Mouse (Mus musculus): ENCODE results near the gene Snx11.
"Not testable (repeated sequence)": the region's sequence is repeated elsewhere in the genome, so short reads cannot be mapped to it uniquely, and the experiment has no call there.

Gene Snx11

DNA sequence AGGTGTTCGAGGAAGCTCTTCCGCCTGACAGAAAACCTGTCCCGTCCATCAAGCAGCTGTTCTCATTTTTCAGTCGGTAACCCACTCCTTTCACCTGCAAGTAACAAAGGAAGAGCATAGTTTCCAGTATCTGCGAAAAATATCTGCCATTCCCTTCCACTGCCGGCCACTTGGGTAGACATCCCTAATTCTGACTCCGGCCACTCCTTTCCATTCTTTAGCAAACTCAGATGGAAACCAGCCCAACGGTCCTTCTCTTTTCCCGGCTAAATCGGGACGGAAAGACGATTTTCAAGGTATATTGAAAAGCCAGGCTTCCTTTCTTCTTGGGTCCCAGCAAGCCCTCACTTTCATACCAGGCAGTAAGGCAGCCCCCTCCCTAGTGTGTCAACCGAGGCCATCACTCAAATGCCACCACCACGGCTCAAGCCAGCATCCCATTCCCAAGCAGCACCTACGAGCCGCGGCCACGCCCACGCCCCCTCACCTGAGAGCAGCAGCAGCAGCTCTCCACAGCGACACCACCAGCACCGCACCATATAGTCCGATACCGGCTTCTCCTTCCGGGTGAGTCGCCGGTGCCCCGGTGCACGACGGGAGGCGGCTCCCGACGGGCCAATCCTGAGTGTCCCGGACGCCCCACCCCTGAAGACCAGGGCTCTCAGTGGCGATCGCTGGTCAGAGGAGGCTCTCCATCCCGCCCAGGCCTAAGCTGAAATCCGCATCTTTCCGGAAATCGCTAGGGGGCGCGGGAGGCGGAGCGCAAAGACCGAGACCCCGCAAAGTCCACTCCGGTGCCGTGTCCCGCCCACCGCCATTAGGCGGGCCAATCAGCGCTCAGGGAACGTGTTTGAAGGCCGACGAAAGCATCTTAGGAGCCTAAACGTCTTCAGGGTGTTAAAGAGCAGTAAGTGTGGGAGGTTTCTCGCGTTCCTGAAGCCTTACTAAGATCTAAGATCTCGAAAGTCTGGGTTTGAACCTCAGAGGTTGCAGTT, at the start of gene Snx11:
Gene Snx11 (minus strand): TSS at position 592 of the 995 bp plus-strand sequence.
- peak; percentile 98 for DNase-seq (ENCODE audit: low read depth, low spot score)

DNA sequence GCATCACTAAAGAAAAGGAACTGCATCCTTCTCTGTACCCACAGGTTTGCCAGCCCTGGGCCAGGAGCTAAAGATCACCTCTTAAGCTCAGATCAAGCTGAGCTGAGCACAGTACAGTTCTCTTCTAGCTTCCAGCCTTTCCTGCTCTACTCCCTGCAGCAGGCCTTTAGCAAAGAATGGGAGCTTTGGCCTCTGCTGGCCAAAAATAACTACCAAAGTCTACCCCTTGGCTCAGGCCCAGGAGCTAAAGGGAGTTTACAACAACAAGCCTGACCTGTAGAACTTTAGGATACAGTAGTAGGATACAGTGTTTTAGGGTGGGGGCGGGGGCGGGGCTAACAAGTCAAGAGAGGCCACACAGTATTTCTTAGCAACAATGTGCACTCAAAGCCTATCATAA, 49.1 kb upstream of the Snx11 start:
- DNase-seq (ENCODE audit: low read depth, low spot score): no peak

DNA sequence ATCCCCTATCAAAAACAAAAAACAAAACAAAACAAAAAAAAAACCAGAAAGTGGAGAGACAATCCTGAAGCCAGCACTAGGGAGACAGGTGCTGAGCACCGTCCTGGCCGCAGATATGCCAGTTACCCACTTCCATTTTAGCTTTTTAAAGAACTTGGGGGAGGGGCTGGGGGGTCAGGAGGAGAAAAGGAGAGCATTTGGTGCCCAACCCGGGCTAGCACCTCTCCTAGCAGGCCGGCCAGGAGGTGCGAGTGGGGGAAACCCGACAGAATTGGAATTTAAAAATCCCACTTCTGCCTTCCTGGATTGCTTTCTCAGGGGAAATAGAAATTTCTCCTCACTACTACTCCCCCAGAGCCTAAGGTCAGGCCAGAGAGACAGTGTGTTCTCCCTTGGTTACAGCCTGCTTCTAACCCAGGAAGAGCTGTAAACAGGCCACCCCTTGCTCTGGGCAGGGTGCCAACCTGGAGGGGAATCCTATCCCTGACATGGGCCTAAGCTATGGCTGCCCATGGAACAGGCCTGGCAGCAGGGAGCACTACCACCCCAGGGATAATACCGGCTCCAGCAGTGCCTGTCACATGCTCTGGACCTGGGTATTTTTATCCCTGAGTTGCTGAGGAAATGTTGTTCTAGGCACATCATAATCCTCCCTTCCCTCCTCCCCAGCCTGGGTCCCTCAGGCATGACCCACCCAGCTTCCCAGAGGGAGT, 47.6 kb upstream of the Snx11 start:
- no peak for DNase-seq (ENCODE audit: low read depth, low spot score)

DNA sequence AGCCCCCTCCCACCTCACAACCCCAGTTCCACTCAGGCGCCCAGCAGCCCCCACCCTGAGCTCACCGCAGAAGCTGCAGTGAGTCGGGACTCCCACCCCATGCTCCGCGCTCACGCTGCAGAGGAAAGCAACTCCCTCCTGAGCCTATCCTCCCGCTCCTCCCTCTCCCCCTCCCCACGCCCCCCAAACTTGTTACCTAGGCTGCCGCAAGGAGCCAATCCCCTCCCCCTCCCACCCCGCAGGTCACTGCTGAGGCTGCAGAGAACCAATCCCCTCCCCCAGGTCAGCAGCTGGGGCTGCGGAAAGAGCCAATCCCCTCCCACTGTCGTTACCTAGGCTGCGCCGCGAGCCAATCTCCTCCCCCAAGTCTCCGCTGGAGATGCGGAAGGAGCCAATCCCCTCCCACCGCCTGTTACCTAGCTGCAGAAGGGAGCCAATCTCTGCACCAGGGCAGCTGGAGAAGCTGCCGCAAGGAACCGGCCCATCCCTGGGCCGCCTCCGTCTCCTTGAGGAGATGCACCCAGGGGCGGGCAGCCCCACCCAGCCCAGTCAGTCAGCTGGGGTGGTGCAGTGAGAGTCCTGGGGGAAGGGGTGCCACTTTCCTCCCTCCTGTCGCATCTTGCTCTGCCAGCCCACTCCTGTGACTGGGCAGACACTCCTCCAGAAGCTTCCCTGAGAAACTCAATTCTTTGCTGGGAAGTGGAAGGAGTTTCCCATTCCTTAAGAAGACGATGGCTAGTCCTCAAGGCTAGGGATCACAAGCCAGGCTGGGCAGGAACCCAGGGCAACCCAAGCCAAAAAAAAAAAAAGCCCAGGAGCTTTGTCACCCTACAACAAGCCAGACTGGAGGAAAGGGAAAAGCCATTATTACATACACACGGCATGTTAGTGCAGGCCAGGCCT, 46.8 kb upstream of the Snx11 start:
- peak; percentile 97 for DNase-seq (ENCODE audit: low read depth, low spot score)

DNA sequence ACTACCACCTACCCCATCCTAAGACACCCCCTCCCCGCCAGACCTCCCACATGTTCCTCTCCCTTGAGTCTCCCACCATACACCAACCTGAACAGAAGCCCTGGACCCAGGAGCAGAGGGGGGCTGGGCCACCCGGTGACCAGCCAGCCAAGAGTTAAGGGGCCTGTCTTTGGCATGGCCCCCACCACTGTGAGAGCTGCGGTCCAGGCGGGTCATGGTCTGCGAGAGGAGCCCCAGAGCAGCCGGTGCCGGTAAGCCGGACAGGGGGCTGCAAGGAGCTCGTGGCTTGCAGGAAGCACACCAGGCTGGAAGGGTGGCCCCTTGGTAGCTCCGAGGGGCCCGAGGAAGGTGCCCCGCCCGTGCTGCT, 46.1 kb upstream of the Snx11 start:
- DNase-seq (ENCODE audit: low read depth, low spot score): no peak

DNA sequence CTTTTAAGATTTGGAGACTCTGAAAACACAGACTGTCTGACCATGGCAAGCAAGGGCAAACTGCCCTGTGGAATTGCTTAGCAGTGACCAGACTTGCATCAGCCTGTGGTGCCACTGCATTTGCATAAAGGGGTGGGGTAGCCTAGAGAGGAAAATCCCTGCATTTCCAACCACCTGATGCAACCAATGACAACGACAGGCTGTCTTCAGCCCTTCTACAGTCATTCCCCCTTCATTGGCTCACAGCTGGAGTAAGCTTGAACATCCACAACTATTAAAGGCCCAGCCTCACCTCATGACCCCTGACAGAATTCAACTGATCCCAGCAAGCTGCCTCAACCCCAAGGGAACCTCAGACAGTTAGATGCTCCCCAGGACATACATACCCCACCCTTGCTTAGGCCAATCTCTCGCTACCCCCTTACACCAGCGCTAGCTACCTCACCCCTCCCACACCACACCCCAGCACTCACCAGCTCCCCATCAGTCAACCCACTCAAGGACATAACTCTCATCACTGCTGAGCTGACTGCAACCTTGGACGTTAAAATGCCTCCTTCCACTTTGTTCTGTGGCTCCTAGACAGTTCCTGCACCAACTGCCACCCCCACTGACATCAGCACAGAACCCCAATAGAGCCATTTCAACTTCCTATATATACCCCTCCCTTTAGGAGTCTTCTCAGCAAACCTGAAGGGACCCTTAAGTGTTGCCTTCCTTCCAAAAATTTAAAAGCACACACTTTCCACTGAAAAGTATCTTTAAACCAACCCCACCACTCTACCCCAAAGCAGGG, 45.5 kb upstream of the Snx11 start:
- no peak for DNase-seq (ENCODE audit: low read depth, low spot score)

DNA sequence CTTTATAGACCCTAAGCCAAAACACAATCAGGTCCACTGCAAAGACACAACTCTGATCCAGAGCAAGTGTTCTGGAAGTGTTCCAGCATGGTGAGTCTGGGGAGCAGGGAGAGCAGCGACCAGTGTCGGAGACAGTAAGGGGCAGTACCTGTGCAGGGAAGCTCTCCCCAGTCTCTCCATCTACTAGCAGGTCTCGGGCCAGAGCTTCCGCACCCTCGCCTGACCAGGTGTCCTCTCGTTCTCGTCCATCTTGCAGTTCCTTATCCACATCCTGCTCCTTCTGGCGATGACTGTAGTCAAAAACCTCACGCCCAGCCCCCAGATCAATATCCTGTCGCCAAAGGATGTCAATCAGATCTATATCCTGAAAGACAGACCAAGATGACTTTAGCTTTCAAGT, 44.6 kb upstream of the Snx11 start:
- DNase-seq (ENCODE audit: low read depth, low spot score): no peak

DNA sequence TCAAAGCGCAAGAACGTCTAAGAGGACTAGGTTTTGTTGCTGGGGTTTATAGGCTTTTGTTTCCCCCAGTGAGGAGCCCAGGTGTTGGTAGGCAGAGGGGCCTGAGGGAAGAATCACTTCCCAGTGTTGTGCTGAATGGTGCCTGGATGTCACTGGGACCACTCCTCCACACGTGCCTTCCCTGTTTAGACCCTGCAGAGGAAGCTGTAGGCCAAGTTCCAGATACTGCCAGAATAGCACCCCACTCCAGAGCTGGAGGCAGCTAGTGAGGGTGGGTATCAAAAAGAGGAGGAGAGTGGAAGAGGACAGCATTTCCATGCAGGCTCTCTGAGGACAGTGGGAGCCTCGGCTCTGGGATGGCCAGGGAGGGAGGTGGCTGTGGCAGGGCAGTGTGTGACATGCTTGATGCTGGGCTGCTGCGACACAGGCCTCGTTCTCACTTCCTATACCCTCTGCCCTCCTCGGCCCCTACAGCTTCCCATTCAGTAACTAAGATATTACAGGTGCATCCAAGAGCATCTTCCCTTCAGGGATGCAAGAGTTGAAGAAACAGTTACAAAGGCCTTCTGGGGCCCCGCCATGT, 40.9 kb upstream of the Snx11 start:
- DNase-seq (ENCODE audit: low read depth, low spot score): no peak

DNA sequence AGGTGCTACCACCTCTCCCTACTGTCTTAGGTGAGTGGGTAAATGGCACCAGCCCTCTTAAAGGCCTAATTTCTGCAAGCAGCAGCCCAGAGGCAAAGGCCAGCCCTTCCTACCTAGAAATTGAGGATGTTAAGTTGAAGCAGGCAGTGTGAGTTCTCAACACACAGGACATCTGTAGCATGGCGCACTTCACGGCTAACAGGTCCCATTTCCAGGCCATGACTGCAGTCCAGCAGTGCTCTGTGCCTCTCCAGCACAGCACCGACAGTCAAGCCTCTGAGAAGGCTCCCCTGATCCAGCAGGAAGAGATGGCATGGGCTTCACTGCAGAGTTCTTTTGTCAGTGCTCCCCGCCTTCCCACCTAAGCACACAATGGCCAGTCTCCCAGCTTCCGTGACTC, 39.6 kb upstream of the Snx11 start:
- DNase-seq (ENCODE audit: low read depth, low spot score): no peak

DNA sequence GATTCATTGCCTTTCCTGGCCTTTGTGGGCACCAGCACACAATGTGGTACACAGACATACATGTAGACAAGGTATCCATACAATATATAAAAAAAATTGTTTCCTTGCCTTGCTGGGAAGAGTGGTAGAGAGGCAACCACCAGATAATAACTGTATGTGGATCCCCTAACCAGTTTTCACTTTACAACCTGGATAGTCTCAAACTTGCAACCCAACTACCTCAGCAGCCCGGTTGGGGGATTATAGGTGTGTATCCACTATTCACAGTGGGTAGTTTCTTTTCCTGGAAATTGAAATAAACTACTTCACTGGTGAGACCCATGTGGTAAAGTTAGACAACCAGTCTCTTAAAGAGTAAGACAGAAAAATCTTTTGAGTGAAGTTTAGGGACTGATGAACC, 39.1 kb upstream of the Snx11 start:
- DNase-seq (ENCODE audit: low read depth, low spot score): no peak

DNA sequence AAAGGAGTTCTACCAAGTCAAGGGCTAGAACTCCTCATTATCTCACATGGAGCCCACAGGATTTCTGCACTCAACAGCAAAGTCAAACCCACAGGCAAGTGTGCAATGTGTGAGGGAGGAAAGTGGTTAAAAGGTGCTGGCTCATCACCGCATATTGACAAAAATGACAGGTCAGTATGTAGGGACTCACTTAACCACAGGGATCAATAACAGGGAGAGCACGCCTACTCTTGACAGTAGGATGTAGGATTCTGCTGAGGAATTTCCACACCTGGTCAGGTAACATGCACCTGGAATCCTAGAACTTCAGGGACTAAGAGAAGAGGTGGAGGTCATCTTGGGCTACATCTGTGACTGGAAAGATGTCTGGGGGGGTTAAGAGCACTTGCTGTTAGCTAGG, 38.5 kb upstream of the Snx11 start:
- no peak for DNase-seq (ENCODE audit: low read depth, low spot score)

DNA sequence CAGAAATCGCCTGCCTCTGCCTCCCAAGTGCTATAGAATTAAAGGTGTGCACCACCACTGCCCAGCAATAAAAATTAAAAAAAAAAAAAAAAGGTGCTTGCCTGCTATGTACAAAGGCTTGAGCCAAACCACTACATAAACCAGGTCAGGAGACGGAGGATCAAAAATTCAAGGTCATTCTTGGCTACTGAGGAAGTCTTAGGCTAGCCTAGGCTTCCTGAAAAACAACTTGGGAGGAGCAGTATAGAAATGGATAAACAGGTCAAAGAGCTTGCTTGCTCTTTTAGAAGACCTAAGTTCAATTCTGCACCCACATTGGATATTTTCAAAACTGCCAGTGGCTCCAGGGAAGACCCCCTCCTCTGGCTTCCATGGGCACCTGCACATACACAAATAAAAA, 37.1 kb upstream of the Snx11 start:
- DNase-seq (ENCODE audit: low read depth, low spot score): no peak

DNA sequence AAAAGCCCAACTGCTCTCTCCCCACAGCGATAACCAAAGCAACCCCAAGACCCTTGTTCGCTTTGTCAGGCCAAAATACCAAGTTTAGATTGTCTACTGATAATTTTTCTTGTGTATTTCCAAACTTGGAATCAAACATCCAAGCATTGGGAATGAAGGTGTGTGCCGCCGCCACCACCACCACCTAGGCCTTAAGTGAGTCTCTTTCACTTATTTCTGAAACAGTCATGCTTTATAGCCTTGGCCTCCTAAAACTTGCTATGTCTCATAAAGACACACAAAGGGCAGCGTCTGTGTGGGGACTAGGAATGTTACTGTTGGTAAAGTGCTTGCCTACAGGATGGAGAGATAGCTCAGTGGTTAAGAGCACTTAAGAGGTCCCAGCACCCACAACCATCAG, 36.6 kb upstream of the Snx11 start:
- DNase-seq (ENCODE audit: low read depth, low spot score): no peak

DNA sequence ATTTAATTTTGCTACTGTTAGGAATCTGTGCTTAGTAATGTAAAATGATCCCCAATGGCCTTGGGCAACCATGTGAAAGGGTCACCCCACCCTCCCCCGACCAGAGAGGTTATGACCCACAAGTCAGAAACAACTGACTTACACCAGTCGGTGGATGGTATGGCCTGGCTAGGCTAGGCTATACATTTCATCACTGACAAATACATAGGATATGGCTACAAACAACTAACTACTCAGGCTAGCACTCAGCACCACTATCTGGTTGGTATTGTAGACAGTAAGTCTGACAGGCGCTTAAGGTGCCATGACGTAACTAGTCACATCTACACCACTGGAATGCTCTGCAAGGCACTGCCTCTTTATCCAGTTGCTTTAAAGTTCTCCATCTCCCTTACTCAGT, 36.1 kb upstream of the Snx11 start:
- DNase-seq (ENCODE audit: low read depth, low spot score): no peak

DNA sequence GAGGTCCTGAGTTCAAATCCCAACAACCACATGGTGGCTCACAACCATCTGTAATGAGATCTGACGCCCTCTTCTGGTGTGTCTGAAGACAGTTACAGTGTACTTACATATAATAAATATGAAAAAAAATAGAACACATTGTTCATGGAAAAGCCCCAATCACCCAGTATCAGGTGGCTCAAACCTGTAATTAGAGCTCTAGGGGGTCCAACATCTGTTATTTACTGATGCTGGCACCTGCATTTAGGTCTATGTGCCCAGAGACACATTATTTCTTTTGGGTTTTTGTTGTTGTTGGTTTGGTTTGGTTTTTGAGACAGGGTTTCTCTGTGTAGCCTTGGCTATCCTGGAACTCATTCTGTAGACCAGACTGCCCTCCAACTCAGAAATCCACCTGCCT, 33.8 kb upstream of the Snx11 start:
- not testable (repeated sequence) for DNase-seq (ENCODE audit: low read depth, low spot score)

DNA sequence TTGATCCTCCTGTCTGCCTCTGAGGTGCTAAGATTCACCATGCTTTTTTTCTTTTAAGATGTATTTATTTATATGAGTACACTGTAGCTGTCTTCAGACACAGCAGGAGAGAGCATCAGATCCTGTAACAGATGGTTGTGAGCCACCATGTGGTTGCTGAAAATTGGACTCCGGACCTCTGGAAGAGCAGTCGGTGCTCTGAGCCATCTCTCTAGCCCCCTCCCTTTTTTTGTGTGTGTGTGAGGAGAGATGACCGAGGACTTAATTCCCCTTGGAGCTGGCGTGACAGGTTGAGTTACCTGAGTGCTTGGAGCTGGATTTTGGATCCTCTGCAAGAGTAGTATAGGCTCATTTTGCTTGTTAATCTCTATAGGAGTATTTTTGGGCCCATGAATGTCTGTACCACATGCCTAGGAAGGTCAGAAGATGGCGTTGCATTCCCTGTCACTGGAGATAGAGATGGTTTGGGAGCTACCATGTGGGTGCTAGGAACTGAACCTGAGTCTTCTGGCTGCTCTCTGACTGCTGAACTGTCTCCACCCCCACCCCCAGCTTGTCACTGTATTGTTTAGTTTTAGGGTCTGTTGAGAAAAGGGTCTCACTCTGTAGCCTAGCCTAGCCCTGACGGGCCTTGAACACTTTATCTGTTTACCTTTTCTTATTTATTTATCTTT, 32.3 kb upstream of the Snx11 start:
- DNase-seq (ENCODE audit: low read depth, low spot score): no peak

DNA sequence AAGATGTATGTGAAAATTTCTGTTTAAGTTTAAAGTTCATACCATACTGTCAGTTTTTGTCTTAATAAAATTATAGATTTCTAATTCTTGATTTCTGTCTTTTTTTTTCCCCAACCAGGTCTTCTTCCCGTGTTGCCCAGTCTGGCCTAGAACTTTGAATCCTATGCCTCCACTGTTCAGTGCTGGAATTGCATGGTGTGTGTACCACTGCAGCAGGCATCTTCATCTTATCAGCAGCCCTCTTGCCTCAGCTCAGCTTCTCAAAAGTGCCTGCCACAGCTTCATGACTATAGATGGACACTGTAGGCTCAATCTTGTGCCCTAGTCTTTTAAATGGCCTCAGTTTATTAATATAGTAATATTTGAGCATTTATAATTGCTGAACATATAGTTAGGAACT, 30.7 kb upstream of the Snx11 start:
- no peak for DNase-seq (ENCODE audit: low read depth, low spot score)

DNA sequence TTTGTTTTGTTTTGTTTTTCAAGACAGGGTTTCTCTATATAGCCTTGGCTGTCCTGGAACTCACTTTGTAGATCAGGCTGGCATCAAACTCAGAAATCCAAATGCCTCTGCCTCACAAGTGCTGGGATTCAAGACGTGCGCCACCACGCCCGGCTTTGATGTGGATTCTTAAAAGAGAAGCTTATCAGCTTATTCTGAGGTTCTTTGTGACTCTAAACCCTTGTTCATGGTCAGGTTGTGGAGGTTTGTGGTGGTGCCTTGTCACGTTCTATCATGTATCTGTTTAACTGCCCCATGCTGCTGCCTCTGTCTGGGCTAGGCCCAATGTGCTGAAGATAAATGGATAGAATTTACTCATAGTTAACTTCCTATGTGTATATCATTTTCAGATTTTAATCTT, 28.2 kb upstream of the Snx11 start:
- DNase-seq (ENCODE audit: low read depth, low spot score): no peak

DNA sequence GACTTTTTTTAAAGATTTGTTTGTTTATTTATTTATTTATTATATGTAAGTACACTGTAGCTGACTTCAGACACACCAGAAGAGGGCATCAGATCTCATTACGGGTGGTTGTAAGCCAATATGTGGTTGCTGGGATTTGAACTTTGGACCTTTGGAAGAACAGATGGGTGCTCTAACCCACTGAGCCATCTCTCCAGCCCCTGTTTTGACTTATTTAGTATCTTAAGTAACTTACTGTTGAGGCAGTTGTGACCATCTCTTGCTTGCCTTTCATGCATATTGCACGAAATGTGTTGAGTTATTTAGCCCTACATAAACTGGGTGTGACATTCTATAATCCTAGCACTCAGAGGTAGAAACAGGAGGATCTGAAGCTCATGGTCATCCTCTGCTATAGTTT, 22.2 kb upstream of the Snx11 start:
- no peak for DNase-seq (ENCODE audit: low read depth, low spot score)

DNA sequence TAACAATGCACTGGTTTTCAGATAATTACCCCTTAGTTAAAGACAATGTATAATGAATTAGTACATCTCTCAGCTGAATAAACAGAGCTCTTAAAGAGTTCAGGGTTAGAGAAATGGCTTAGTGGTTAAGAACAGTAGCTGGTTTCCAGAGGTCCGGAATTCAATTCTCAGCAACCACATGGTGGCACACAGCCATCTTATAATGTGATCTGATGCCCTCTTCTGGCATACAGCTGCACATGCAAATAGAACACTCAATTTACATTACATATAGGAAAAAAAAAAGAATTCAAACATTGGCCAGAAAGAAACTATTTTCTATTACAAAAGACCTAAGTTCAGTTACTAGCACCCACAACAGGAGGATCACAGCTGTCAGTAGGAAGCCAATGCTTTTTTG, 19.2 kb upstream of the Snx11 start:
- no peak for DNase-seq (ENCODE audit: low read depth, low spot score)

All from telencephalon, adult 2 months (tissue).